Mouse (Mus musculus): ENCODE measurements around the gene Myl9. TPM values are rescaled to one million over a fixed set of nuclear protein-coding genes. Genes with fewer than 3 reads are reported as not detected.

Myl9 gene
- total RNA-seq (2023; ENCODE audit: inconsistent age), result 0.94 to 2.8 TPM (median 1.4 TPM) in 4 replicates

GRCm38 (mm10) chr2:156774738-156775454 lies at the start of gene Myl9:
TSS of gene Myl9 (plus strand) at chr2:156775420.

Other genes starting within 250 kb of the Myl9 start
- gene Aar2, start 227.8 kb upstream of the Myl9 start, total RNA-seq (2023; ENCODE audit: inconsistent age), result 29.9 to 37.4 TPM (median 32.7 TPM) in 4 replicates
- 68.5 to 84.9 TPM (median 74.6 TPM) in 4 replicates for gene Dlgap4, start 161.7 kb upstream of the Myl9 start, total RNA-seq (2023; ENCODE audit: inconsistent age)
- 116 to 125 TPM (median 123 TPM) in 4 replicates for gene Tgif2, start 64.6 kb downstream of the Myl9 start, total RNA-seq (2023; ENCODE audit: inconsistent age)
- gene 4930518I15Rik, start 82.5 kb downstream of the Myl9 start, total RNA-seq (2023; ENCODE audit: inconsistent age), result 2.3 to 4.3 TPM (median 4.0 TPM) in 4 replicates
- gene Rab5if, start 87.7 kb downstream of the Myl9 start, total RNA-seq (2023; ENCODE audit: inconsistent age), result 54.6 to 58.5 TPM (median 57.2 TPM) in 4 replicates
- gene Sla2, start 111.8 kb downstream of the Myl9 start, total RNA-seq (2023; ENCODE audit: inconsistent age), result 1.2 to 1.5 TPM (median 1.3 TPM) in 4 replicates
- 32.0 to 36.6 TPM (median 35.1 TPM) in 4 replicates for gene Ndrg3, start 216.6 kb downstream of the Myl9 start, total RNA-seq (2023; ENCODE audit: inconsistent age)
- 23.4 to 30.3 TPM (median 26.0 TPM) in 4 replicates for gene Dsn1, start 231.7 kb downstream of the Myl9 start, total RNA-seq (2023; ENCODE audit: inconsistent age)

All from B cell, adult (primary cell).